Mouse (Mus musculus): ENCODE measurements at regions not wholly inside any gene's neighbourhood (a gene's known extent, or its start where the extent isn't known, plus 50 kb on each side); places are given as distances from the start of the nearest gene placed in this dataset.
A peak's percentile ranks its signal among the peaks of the same experiment; 100 is the strongest.

GRCm38 (mm10) chr1:119299842-119300752, 122.0 kb downstream of the Inhbb start:
- no peaks in the 10 kb centered on the region for H3K27me3 ChIP-seq (replicated peaks; ENCODE audit: control insufficient read depth, insufficient read depth, low read length)
- WGBS, result 84% methylated on average over 12 of the region's 12 CpGs
- no peaks in the 10 kb centered on the region for H3K36me3 ChIP-seq (ENCODE audit: control insufficient read depth, insufficient read depth, low read length)
- no peak overlapping the region for H3K27ac ChIP-seq (ENCODE audit: low read depth, low read length)
- H3K4me3 ChIP-seq (ENCODE audit: low read length), result no peak overlapping the region
- no peaks in the 10 kb centered on the region for H3K4me1 ChIP-seq (ENCODE audit: control insufficient read depth, insufficient read depth, low read depth, low read length)
- no peak overlapping the region for H3K4me2 ChIP-seq (ENCODE audit: low read length)
- ATAC-seq, result no peak
- H3K9me3 ChIP-seq (ENCODE audit: control insufficient read depth, low read length), result no peaks in the 10 kb centered on the region
- H3K9ac ChIP-seq (ENCODE audit: low read depth, low read length), result no peak overlapping the region

- no peaks in the 10 kb centered on the region for H3K4me1 ChIP-seq (ENCODE audit: control insufficient read depth, insufficient read depth, low read depth, low read length)
- no peak for ATAC-seq
- no peaks in the 10 kb centered on the region for H3K27me3 ChIP-seq (replicated peaks; ENCODE audit: control insufficient read depth, insufficient read depth, low read length)
- no peak overlapping the region for H3K9ac ChIP-seq (ENCODE audit: low read depth, low read length)
- no peaks in the 10 kb centered on the region for H3K9me3 ChIP-seq (ENCODE audit: control insufficient read depth, low read length)
- H3K4me3 ChIP-seq (ENCODE audit: low read length), result no peak overlapping the region
- 88% methylated on average over 6 of the region's 6 CpGs for WGBS
- H3K27ac ChIP-seq (ENCODE audit: low read depth, low read length), result no peak overlapping the region
- H3K4me2 ChIP-seq (ENCODE audit: low read length), result no peak overlapping the region
- no peaks in the 10 kb centered on the region for H3K36me3 ChIP-seq (ENCODE audit: control insufficient read depth, insufficient read depth, low read length)
These were observed 123.3 kb downstream of the Inhbb start for GRCm38 (mm10) chr1:119298696-119299230.

GRCm38 (mm10) chr1:119295121-119295520, 126.9 kb downstream of the Inhbb start:
- no peak overlapping the region for H3K27ac ChIP-seq (ENCODE audit: low read depth, low read length)
- no peak for ATAC-seq
- 77% methylated on average over 8 of the region's 8 CpGs for WGBS
- H3K9ac ChIP-seq (ENCODE audit: low read depth, low read length), result no peak overlapping the region
- H3K4me2 ChIP-seq (ENCODE audit: low read length), result no peak overlapping the region
- no peaks in the 10 kb centered on the region for H3K36me3 ChIP-seq (ENCODE audit: control insufficient read depth, insufficient read depth, low read length)
- H3K4me3 ChIP-seq (ENCODE audit: low read length), result no peak overlapping the region
- H3K4me1 ChIP-seq (ENCODE audit: control insufficient read depth, insufficient read depth, low read depth, low read length), result no peaks in the 10 kb centered on the region
- no peaks in the 10 kb centered on the region for H3K27me3 ChIP-seq (replicated peaks; ENCODE audit: control insufficient read depth, insufficient read depth, low read length)
- H3K9me3 ChIP-seq (ENCODE audit: control insufficient read depth, low read length), result no peaks in the 10 kb centered on the region

GRCm38 (mm10) chr1:119293839-119294238, 128.2 kb downstream of the Inhbb start:
- Histone ChIP-seq H3K9ac (ENCODE audit: low read depth, low read length) (no peak overlapping the region), H3K4me1 (ENCODE audit: control insufficient read depth, insufficient read depth, low read depth, low read length) (no peaks in the 10 kb centered on the region), H3K27me3 (replicated peaks; ENCODE audit: control insufficient read depth, insufficient read depth, low read length) (no peaks in the 10 kb centered on the region), H3K4me3 (ENCODE audit: low read length) (no peak overlapping the region), H3K4me2 (ENCODE audit: low read length) (no peak overlapping the region), H3K36me3 (ENCODE audit: control insufficient read depth, insufficient read depth, low read length) (no peaks in the 10 kb centered on the region), H3K27ac (ENCODE audit: low read depth, low read length) (no peak overlapping the region), H3K9me3 (ENCODE audit: control insufficient read depth, low read length) (no peaks in the 10 kb centered on the region)
- no peak for ATAC-seq
- 92% methylated on average over 9 of the region's 9 CpGs for WGBS

- Histone ChIP-seq H3K9me3 (ENCODE audit: control insufficient read depth, low read length) (no peaks in the 10 kb centered on the region), H3K4me1 (ENCODE audit: control insufficient read depth, insufficient read depth, low read depth, low read length) (no peaks in the 10 kb centered on the region), H3K4me2 (ENCODE audit: low read length) (no peak overlapping the region), H3K4me3 (ENCODE audit: low read length) (no peak overlapping the region), H3K36me3 (ENCODE audit: control insufficient read depth, insufficient read depth, low read length) (no peaks in the 10 kb centered on the region), H3K27ac (ENCODE audit: low read depth, low read length) (no peak overlapping the region), H3K27me3 (replicated peaks; ENCODE audit: control insufficient read depth, insufficient read depth, low read length) (no peaks in the 10 kb centered on the region), H3K9ac (ENCODE audit: low read depth, low read length) (no peak overlapping the region)
- 73% methylated on average over 7 of the region's 7 CpGs for WGBS
- ATAC-seq, result peak; percentile 37; the same call in 1 of the 2 replicates
These were observed 129.8 kb downstream of the Inhbb start for GRCm38 (mm10) chr1:119292216-119292615.

GRCm38 (mm10) chr1:119290165-119290916, 131.7 kb downstream of the Inhbb start:
- WGBS, result 75% methylated on average over 8 of the region's 9 CpGs
- no peak overlapping the region for H3K4me2 ChIP-seq (ENCODE audit: low read length)
- no peak overlapping the region for H3K27ac ChIP-seq (ENCODE audit: low read depth, low read length)
- H3K9ac ChIP-seq (ENCODE audit: low read depth, low read length), result no peak overlapping the region
- H3K27me3 ChIP-seq (replicated peaks; ENCODE audit: control insufficient read depth, insufficient read depth, low read length), result no peaks in the 10 kb centered on the region
- ATAC-seq, result no peak
- no peaks in the 10 kb centered on the region for H3K9me3 ChIP-seq (ENCODE audit: control insufficient read depth, low read length)
- H3K4me3 ChIP-seq (ENCODE audit: low read length), result no peak overlapping the region
- H3K4me1 ChIP-seq (ENCODE audit: control insufficient read depth, insufficient read depth, low read depth, low read length), result no peaks in the 10 kb centered on the region
- no peaks in the 10 kb centered on the region for H3K36me3 ChIP-seq (ENCODE audit: control insufficient read depth, insufficient read depth, low read length)

- Histone ChIP-seq H3K9ac (ENCODE audit: low read depth, low read length) (no peak overlapping the region), H3K4me1 (ENCODE audit: control insufficient read depth, insufficient read depth, low read depth, low read length) (no peaks in the 10 kb centered on the region)
- WGBS, result 90% methylated on average over 11 of the region's 11 CpGs
These were observed 132.4 kb downstream of the Inhbb start for GRCm38 (mm10) chr1:119289516-119290164.

GRCm38 (mm10) chr1:119282416-119282815, 139.6 kb downstream of the Inhbb start:
- Histone ChIP-seq H3K4me1 (ENCODE audit: control insufficient read depth, insufficient read depth, low read depth, low read length) (no peaks in the 10 kb centered on the region), H3K4me2 (ENCODE audit: low read length) (no peak overlapping the region), H3K27ac (ENCODE audit: low read depth, low read length) (no peak overlapping the region), H3K4me3 (ENCODE audit: low read length) (no peak overlapping the region), H3K9ac (ENCODE audit: low read depth, low read length) (no peak overlapping the region), H3K36me3 (ENCODE audit: control insufficient read depth, insufficient read depth, low read length) (no peaks in the 10 kb centered on the region), H3K27me3 (replicated peaks; ENCODE audit: control insufficient read depth, insufficient read depth, low read length) (no peaks in the 10 kb centered on the region), H3K9me3 (ENCODE audit: control insufficient read depth, low read length) (no peaks in the 10 kb centered on the region)
- 88% methylated on average over 1 of the region's 1 CpGs for WGBS
- ATAC-seq, result no peak

More at GRCm38 (mm10) chr1:119289516-119290164, 132.4 kb downstream of the Inhbb start:
- Histone ChIP-seq H3K4me2 (ENCODE audit: low read length) (no peak overlapping the region), H3K9me3 (ENCODE audit: control insufficient read depth, low read length) (no peaks in the 10 kb centered on the region), H3K36me3 (ENCODE audit: control insufficient read depth, insufficient read depth, low read length) (no peaks in the 10 kb centered on the region), H3K27me3 (replicated peaks; ENCODE audit: control insufficient read depth, insufficient read depth, low read length) (no peaks in the 10 kb centered on the region), H3K4me3 (ENCODE audit: low read length) (no peak overlapping the region), H3K27ac (ENCODE audit: low read depth, low read length) (no peak overlapping the region)
- no peak for ATAC-seq

GRCm38 (mm10) chr1:119279261-119279660, 142.8 kb downstream of the Inhbb start:
- Histone ChIP-seq H3K9ac (ENCODE audit: low read depth, low read length) (no peak overlapping the region), H3K36me3 (ENCODE audit: control insufficient read depth, insufficient read depth, low read length) (no peaks in the 10 kb centered on the region), H3K4me3 (ENCODE audit: low read length) (no peak overlapping the region), H3K4me2 (ENCODE audit: low read length) (no peak overlapping the region), H3K27ac (ENCODE audit: low read depth, low read length) (no peak overlapping the region), H3K4me1 (ENCODE audit: control insufficient read depth, insufficient read depth, low read depth, low read length) (no peaks in the 10 kb centered on the region), H3K9me3 (ENCODE audit: control insufficient read depth, low read length) (no peaks in the 10 kb centered on the region), H3K27me3 (replicated peaks; ENCODE audit: control insufficient read depth, insufficient read depth, low read length) (no peaks in the 10 kb centered on the region)
- no peak for ATAC-seq
- WGBS, result 80% methylated on average over 3 of the region's 3 CpGs

Measured in hindbrain, embryonic 16.5 days (tissue).